Mouse (Mus musculus) midbrain, embryonic 10.5 days (tissue): ENCODE measurements at regions not wholly inside any gene's neighbourhood (a gene's known extent, or its start where the extent isn't known, plus 50 kb on each side); places are given as distances from the start of the nearest gene placed in this dataset.

Source experiments
- DNase-seq: peaks from one replicate; pipeline ENCODE4 v3.0.0-alpha.2; 2017; ENCODE audit warnings: low spot score
- H3K27ac ChIP-seq: fragments of 300-500 bp; sonication (generic); replicated peaks from 2 replicates; pipeline ENCODE4 v1.5.1; 2016; ENCODE audit warnings: mild to moderate bottlenecking
- H3K27me3 ChIP-seq: fragments of 300-500 bp; sonication (generic); 2 replicates; pipeline ENCODE4 v1.6.1; 2016; ENCODE audit warnings: low read depth, mild to moderate bottlenecking; ENCODE audit not compliant: poor library complexity, severe bottlenecking
- H3K36me3 ChIP-seq: fragments of 300-500 bp; sonication (generic); 2 replicates; pipeline ENCODE4 v1.6.1; 2016; ENCODE audit warnings: mild to moderate bottlenecking, moderate library complexity
- H3K4me1 ChIP-seq: fragments of 300-500 bp; sonication (generic); 2 replicates; pipeline ENCODE4 v1.6.1; 2016
- H3K4me3 ChIP-seq: fragments of 300-500 bp; sonication (generic); 2 replicates; pipeline ENCODE4 v1.5.1; 2016; ENCODE audit warnings: mild to moderate bottlenecking, moderate library complexity
- H3K9me3 ChIP-seq: fragments of 300-500 bp; sonication (generic); replicated peaks from 2 replicates; pipeline ENCODE4 v1.6.1; 2016; ENCODE audit warnings: mild to moderate bottlenecking
- WGBS: fragments of 180-500 bp; shearing (Covaris S2); methylation state at CpG from one replicate; pipeline ENCODE4 v1.1.7; 2016; 5-methylcytosine and 5-hydroxymethylcytosine counted together

DNA sequence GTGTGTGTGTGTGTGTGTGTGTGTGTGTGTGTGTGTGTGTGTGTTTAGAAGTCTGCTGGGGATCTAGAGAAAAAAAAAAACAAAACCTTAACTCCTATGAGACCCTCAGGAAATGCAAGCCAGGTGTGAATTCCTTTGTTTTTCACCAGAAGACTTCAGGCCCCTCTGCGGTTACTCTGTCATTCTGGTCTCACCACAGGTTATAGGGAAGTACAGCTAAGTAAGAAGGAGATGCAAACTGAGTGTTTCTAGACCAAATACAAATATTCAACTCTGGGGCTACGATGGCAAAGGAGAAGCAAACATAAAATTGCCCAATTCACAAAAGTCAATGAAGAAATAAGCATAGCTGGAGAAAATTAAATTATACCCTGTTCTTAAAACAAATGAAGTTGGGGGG is 54.9 kb upstream of the Basp1 start:
- DNase-seq = no peak
- Histone ChIP-seq H3K4me3 (no peak overlapping the region), H3K9me3 (no peaks in the 10 kb centered on the region), H3K36me3 (no peaks in the 10 kb centered on the region), H3K4me1 (no peaks in the 10 kb centered on the region), H3K27ac (no peak overlapping the region), H3K27me3 (no peaks in the 10 kb centered on the region)
- WGBS = 71% methylated on average over 2 of the region's 2 CpGs

DNA sequence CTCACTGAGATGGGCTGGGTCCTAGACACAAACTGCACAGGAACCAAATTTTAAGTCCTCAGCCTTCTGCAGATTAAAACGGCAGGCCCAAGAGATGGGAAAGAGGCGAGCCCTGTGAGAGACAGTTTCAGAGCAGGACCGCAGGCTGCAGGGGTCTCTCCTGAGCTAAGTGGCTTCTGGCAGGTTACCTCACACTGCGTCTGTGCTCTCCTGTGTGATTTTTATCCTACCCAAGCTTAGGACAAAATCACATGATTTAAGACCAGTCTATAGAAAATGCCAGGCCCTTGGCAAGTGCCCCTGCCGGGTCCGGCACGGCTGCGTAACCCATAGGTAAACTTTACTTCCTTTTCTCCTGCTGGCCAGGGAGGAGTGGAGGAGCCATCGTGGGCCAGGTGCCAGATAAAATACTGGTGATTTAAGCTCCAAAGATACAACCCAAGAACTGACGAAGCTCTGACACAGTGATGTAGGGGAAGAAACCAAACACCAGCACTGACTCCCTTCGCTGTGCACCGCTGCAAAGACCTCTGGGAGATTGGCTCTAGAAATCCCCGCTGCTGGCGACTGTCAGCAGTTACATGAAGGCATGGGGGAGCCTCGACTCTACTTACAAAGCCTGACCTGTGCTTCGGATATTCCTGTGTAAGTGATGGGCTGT is 55.8 kb upstream of the Basp1 start:
- no peak for DNase-seq
- Histone ChIP-seq H3K27ac (no peak overlapping the region), H3K4me1 (no peaks in the 10 kb centered on the region), H3K4me3 (no peak overlapping the region), H3K36me3 (no peaks in the 10 kb centered on the region), H3K27me3 (no peaks in the 10 kb centered on the region), H3K9me3 (no peaks in the 10 kb centered on the region)
- WGBS = 80% methylated on average over 16 of the region's 16 CpGs

DNA sequence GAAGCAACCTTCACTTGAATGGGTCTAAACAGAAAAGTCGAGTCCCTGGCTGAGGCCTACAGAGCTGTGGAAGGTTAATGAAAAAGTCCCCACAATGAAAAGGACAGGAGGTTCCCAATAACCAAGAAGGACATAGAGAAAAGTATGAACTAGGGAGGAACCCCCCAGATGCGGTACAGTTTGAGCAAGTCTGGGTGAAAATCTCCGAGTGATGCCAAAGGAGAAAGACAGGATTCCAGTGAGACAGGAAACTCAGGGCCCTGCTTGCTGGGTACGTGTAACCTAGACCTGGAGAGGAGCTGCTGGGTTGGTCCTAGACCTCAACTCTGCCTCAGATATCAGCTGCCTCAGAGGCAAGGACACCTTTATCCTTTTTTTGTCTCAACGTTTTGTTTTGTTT is 57.8 kb upstream of the Basp1 start:
- H3K4me1 ChIP-seq = no peaks in the 10 kb centered on the region
- DNase-seq = no peak
- no peak overlapping the region for H3K4me3 ChIP-seq
- no peaks in the 10 kb centered on the region for H3K36me3 ChIP-seq
- 80% methylated on average over 5 of the region's 5 CpGs for WGBS
- no peaks in the 10 kb centered on the region for H3K9me3 ChIP-seq
- no peak overlapping the region for H3K27ac ChIP-seq
- no peaks in the 10 kb centered on the region for H3K27me3 ChIP-seq

DNA sequence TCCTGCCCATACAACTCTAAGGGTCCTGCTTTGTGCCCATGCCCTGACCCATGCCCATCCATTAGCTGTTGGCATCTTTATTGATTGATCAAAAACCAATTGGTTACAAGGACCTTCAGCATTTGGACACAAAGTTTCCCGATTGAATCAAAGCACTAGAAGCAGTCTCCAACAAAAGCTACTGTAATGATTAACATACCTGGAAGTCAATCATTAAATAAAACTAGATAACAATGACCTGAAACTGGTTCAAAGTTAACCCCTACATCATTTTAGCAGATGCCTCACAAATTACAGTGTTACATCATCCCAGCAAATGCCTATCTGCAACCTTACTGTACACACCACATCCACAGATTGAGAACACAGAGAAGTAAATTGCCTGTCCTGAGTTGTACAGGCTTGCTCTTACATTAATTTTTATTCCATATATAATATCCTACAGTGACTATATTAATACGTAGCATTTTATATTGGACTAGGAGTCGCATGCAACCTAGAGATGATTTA is 59.7 kb upstream of the Basp1 start:
- Histone ChIP-seq H3K36me3 (no peaks in the 10 kb centered on the region), H3K27me3 (no peaks in the 10 kb centered on the region), H3K9me3 (no peaks in the 10 kb centered on the region), H3K27ac (no peak overlapping the region), H3K4me1 (no peaks in the 10 kb centered on the region), H3K4me3 (no peak overlapping the region)
- no peak for DNase-seq
- 94% methylated on average over 3 of the region's 3 CpGs for WGBS

DNA sequence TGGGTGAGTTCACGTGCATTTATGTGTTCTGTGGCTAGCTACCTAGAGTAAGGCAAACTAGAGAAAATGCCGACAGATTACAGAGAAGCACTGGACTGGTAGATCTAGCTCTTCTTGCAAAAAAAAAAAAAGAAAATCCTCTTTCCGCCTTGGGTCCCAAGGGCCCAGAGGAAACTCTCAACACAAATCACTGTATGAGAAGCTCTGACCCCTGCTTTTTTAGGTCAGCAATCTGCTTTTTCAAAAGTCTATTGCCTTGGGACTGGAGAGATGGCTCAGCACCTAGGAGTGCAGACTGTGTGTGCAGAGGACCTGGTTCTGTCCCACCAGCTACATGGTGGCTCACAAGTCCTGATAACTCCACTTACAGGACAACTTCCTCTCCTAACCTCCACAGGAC is 60.5 kb upstream of the Basp1 start:
- 77% methylated on average over 3 of the region's 3 CpGs for WGBS
- H3K4me3 ChIP-seq = no peak overlapping the region

DNA sequence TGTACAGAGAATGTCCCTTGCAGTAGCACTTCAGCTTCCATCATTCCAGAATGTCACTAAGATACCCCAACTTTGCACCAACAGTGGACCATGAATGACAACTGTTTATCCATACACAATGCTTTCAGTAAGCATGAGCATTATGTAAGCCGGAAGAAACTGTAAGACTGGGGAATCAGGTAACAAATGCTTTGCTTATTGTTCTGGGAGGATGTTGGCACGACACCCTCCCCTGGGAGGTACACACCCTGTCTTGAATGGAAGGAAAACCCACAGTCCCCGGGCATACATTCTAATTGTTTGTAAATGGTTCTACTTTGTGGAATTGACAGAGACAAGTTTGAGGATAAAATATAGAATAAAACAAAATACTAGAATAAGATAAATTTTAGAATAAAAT is 69.0 kb upstream of the Basp1 start:
- no peak overlapping the region for H3K27ac ChIP-seq
- peaks cover 7% of the 10 kb centered on the region; the same call in 1 of the 2 replicates for H3K4me1 ChIP-seq
- H3K9me3 ChIP-seq = no peaks in the 10 kb centered on the region
- 78% methylated on average over 3 of the region's 3 CpGs for WGBS
- no peak for DNase-seq
- H3K36me3 ChIP-seq = no peaks in the 10 kb centered on the region
- no peaks in the 10 kb centered on the region for H3K27me3 ChIP-seq
- H3K4me3 ChIP-seq = no peak overlapping the region

More for the DNA sequence above, 60.5 kb upstream of the Basp1 start:
- no peaks in the 10 kb centered on the region for H3K27me3 ChIP-seq
- no peak for DNase-seq
- H3K36me3 ChIP-seq = no peaks in the 10 kb centered on the region
- H3K27ac ChIP-seq = no peak overlapping the region
- no peaks in the 10 kb centered on the region for H3K9me3 ChIP-seq
- no peaks in the 10 kb centered on the region for H3K4me1 ChIP-seq

DNA sequence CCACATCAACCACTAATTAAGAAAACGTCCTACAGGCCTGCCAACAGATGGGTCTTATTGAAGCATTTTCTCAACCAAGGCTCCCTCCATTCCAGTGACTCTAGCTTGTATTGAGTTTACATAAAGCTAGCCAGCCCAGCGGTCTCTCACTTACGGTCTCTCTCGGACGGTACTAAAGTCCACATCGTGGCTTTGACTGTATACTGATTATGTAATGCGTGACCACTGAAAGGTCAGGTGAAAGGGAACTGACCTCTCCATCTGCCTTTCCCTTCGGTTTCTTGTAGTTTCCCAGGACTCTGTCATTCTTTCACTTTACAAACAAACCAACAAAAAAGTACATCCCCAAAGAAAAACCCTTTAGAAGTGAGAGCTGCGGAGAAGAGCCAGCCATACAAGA is 71.8 kb upstream of the Basp1 start:
- Histone ChIP-seq H3K27ac (no peak overlapping the region), H3K4me1 (peaks cover 7% of the 10 kb centered on the region; the same call in 1 of the 2 replicates), H3K27me3 (no peaks in the 10 kb centered on the region), H3K36me3 (no peaks in the 10 kb centered on the region), H3K9me3 (no peaks in the 10 kb centered on the region), H3K4me3 (no peak overlapping the region)
- no peak for DNase-seq
- 68% methylated on average over 9 of the region's 9 CpGs for WGBS

DNA sequence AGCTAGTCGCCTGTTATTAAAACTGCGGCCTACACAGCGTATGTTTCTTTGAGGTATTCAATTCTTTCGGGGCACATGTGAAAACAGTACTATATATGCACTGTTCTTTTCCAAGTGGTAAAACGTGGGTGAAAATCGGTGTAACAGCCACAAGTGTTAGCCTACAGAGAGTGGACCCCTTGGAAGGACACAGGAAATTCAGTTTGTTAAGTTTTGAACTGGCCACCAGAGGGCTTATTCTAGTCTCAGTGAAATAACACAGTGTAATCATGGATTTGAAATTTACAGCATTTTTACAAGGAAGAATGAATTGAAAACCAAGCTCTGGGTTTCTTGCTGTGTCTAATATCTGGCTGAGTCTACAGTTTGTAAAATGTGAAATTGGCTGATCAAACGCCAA is 72.6 kb upstream of the Basp1 start:
- no peak for DNase-seq
- no peaks in the 10 kb centered on the region for H3K27me3 ChIP-seq
- WGBS = 86% methylated on average over 7 of the region's 7 CpGs

DNA sequence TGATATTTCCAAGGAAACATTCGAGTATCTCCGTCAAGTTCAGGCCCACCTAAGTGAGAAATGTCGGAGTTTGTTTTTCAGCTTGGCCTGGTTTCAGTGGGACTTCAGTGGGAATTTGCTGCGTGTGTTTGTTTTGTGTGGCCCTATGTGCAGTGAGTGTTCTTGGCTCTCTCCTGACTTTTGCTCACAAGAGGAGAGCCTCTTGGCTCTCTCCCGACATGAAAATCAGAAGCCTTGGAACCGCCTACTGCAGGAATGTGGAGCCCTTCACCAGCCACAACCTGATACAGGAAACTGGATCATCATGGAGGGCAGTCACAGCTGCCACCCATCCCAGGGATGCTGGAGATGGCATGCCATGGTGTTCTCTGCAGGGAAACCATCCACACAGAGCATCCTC is 76.2 kb upstream of the Basp1 start:
- H3K4me3 ChIP-seq = no peak overlapping the region
- H3K27ac ChIP-seq = no peak overlapping the region
- no peak for DNase-seq
- H3K36me3 ChIP-seq = no peaks in the 10 kb centered on the region
- peaks cover 9% of the 10 kb centered on the region for H3K4me1 ChIP-seq
- no peaks in the 10 kb centered on the region for H3K9me3 ChIP-seq
- WGBS = 88% methylated on average over 6 of the region's 6 CpGs
- 0 out of 2 replicates have a peak, but pooled peaks cover under 1% of the 10 kb centered on the region for H3K27me3 ChIP-seq

More for the DNA sequence above, 72.6 kb upstream of the Basp1 start:
- peaks cover 7% of the 10 kb centered on the region; the same call in 1 of the 2 replicates for H3K4me1 ChIP-seq
- no peaks in the 10 kb centered on the region for H3K9me3 ChIP-seq
- H3K27ac ChIP-seq = no peak overlapping the region
- H3K36me3 ChIP-seq = no peaks in the 10 kb centered on the region
- H3K4me3 ChIP-seq = no peak overlapping the region

DNA sequence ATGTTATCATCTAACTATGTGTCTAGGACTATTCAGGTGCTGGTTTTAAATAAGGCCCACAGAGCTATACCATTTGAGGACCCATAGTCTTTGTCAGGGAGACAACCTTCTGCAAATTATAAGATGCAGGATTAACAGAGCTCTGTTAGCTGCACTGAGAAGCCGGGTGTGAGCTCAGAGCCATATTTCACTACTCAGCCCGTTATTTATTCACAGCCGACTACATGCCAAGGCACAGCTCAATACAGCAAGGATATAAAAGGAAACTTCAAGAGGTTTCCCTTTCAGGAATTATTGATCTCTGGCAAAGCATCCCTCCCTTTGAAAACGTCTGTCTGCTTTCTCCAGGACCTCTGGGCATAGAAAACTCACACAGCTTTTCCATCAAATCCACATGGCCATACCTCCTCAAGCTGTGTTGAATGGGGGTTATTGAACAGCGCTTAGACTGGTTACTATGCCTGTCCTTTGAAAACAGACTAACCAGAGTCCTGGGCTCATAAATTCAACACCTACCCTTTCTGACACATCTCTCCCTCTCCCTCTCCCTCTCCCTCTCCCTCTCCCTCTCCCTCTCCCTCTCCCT is 78.7 kb upstream of the Basp1 start:
- Histone ChIP-seq H3K9me3 (no peaks in the 10 kb centered on the region), H3K4me1 (peaks cover 12% of the 10 kb centered on the region), H3K4me3 (no peak overlapping the region), H3K27me3 (peaks cover 7% of the 10 kb centered on the region; the same call in 1 of the 2 replicates), H3K27ac (no peak overlapping the region), H3K36me3 (no peaks in the 10 kb centered on the region)
- DNase-seq = no peak
- WGBS = 70% methylated on average over 5 of the region's 5 CpGs

DNA sequence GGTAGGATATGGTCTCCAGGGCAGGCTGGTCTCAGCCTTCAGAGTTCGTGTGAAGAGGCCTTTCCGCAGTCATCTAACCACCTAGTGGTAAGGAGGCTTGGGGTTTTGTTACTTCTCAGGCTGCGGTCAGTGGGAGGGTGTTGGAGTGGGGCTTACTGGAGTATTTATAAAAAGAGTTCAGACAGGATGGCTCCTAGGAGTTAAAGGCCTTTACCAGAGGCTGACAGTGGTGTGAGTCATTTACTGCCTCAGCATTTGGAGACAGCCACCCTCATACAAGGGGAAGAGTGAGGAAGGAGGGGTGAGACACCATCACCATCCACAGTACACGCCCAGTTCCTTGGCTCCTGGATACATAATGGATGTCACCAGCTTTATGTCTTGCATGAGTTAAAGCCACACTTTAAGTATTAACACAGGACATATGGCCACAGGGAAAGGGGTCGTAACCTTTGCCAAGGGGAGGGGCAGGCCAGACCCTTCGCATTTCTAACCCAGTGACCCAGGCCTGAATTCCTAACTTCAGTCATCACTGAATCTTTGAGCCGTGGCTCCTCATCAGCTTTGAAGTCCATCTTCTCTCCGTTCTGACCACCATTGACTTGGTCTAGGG is 81.2 kb upstream of the Basp1 start:
- peaks cover 7% of the 10 kb centered on the region; the same call in 1 of the 2 replicates for H3K27me3 ChIP-seq
- H3K36me3 ChIP-seq = no peaks in the 10 kb centered on the region
- peaks cover 18% of the 10 kb centered on the region for H3K4me1 ChIP-seq
- no peak overlapping the region for H3K27ac ChIP-seq
- H3K4me3 ChIP-seq = no peak overlapping the region
- no peak for DNase-seq
- WGBS = 60% methylated on average over 8 of the region's 8 CpGs
- H3K9me3 ChIP-seq = no peaks in the 10 kb centered on the region

DNA sequence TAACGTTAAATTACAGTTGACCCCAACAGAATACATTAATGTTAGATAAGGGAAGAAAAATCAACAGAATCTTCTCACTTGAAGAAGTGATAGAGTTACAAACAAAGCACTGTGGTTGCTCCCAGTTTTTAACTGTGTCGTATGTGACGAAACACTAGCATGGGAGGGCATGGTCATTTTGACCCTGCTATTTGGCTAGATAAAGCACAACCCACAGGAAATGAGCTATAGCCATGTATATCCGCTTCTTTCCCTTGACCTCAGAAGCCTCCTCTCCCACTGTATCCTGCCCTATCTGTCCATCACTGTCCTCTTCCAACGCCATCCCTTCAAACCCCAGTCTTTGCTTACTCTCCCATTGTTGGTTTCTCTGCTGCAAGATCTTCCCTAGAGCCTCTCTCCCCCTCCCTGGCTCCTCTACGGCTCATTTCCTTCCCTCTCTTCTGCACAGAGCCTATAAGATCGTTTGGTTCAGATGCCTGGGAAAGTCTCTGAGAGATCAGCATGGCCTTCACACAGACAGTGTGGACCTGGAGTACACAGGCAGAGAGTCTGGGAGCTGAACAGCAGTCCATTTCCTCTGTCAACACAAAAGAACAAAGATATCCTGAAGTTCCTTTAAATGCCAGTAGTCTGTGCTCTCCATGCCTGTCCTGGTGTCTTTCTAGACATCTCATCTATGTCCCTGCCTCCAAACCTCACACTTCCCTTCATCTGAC is 82.5 kb upstream of the Basp1 start:
- H3K4me3 ChIP-seq = no peak overlapping the region
- H3K9me3 ChIP-seq = no peaks in the 10 kb centered on the region
- no peaks in the 10 kb centered on the region for H3K36me3 ChIP-seq
- DNase-seq = no peak
- no peak overlapping the region; the same call in 1 of the 2 replicates for H3K27ac ChIP-seq
- H3K4me1 ChIP-seq = peaks cover 18% of the 10 kb centered on the region
- WGBS = 67% methylated on average over 7 of the region's 7 CpGs
- peaks cover 7% of the 10 kb centered on the region; the same call in 1 of the 2 replicates for H3K27me3 ChIP-seq
